Mouse (Mus musculus): ENCODE measurements around the gene Adora2b.

Gene Adora2b

GRCm38 (mm10) chr11:62248401-62249244 is at the start of gene Adora2b:
Adora2b (plus strand) TSS chr11:62248984.
- DNase-seq (ENCODE audit: extremely low read depth, low read depth, low spot score): no peak

- DNase-seq (ENCODE audit: extremely low read depth, low read depth, low spot score): no peak
Measured at GRCm38 (mm10) chr11:62200901-62201512, 47.8 kb upstream of the Adora2b start.

GRCm38 (mm10) chr11:62202645-62203044 is 46.1 kb upstream of the Adora2b start:
- no peak for DNase-seq (ENCODE audit: extremely low read depth, low read depth, low spot score)

- DNase-seq (ENCODE audit: extremely low read depth, low read depth, low spot score): no peak
Measured at GRCm38 (mm10) chr11:62209111-62209510, 39.7 kb upstream of the Adora2b start.

GRCm38 (mm10) chr11:62209891-62210290 is 38.9 kb upstream of the Adora2b start:
- no peak for DNase-seq (ENCODE audit: extremely low read depth, low read depth, low spot score)

- no peak for DNase-seq (ENCODE audit: extremely low read depth, low read depth, low spot score)
Measured at GRCm38 (mm10) chr11:62213384-62213989, 35.3 kb upstream of the Adora2b start.

- no peak for DNase-seq (ENCODE audit: extremely low read depth, low read depth, low spot score)
Measured at GRCm38 (mm10) chr11:62215107-62215506, 33.7 kb upstream of the Adora2b start.

- no peak for DNase-seq (ENCODE audit: extremely low read depth, low read depth, low spot score)
Measured at GRCm38 (mm10) chr11:62217751-62218150, 31.0 kb upstream of the Adora2b start.

GRCm38 (mm10) chr11:62220756-62221510 is 27.9 kb upstream of the Adora2b start:
- DNase-seq (ENCODE audit: extremely low read depth, low read depth, low spot score): no peak

GRCm38 (mm10) chr11:62223416-62223815 is 25.4 kb upstream of the Adora2b start:
- no peak for DNase-seq (ENCODE audit: extremely low read depth, low read depth, low spot score)

GRCm38 (mm10) chr11:62223962-62224361 is 24.8 kb upstream of the Adora2b start:
- no peak for DNase-seq (ENCODE audit: extremely low read depth, low read depth, low spot score)

- no peak for DNase-seq (ENCODE audit: extremely low read depth, low read depth, low spot score)
Measured at GRCm38 (mm10) chr11:62224797-62225196, 24.0 kb upstream of the Adora2b start.

GRCm38 (mm10) chr11:62240631-62241261 is 8.0 kb upstream of the Adora2b start:
- no peak for DNase-seq (ENCODE audit: extremely low read depth, low read depth, low spot score)

GRCm38 (mm10) chr11:62243871-62244270 is 4.9 kb upstream of the Adora2b start:
- DNase-seq (ENCODE audit: extremely low read depth, low read depth, low spot score): no peak

- DNase-seq (ENCODE audit: extremely low read depth, low read depth, low spot score): no peak
Measured at GRCm38 (mm10) chr11:62244471-62244870, 4.3 kb upstream of the Adora2b start.

GRCm38 (mm10) chr11:62247759-62248400 is 904 bp upstream of the Adora2b start:
- no peak for DNase-seq (ENCODE audit: extremely low read depth, low read depth, low spot score)

GRCm38 (mm10) chr11:62249266-62250037 is 668 bp downstream of the Adora2b start:
- DNase-seq (ENCODE audit: extremely low read depth, low read depth, low spot score): no peak

GRCm38 (mm10) chr11:62251047-62251446 is 2.3 kb downstream of the Adora2b start:
- DNase-seq (ENCODE audit: extremely low read depth, low read depth, low spot score): no peak

- DNase-seq (ENCODE audit: extremely low read depth, low read depth, low spot score): no peak
Measured at GRCm38 (mm10) chr11:62253380-62253779, 4.6 kb downstream of the Adora2b start.

Data from fat pad, adult 2 months (tissue).